Mouse (Mus musculus): Measurements from ENCODE around the gene Ermp1. TPM values are rescaled to one million over a fixed set of nuclear protein-coding genes. Genes with fewer than 3 reads are reported as not detected.

Ermp1 gene
- polyA plus RNA-seq, 1 experiment from 2014 or later, result 18.3 TPM

DNA sequence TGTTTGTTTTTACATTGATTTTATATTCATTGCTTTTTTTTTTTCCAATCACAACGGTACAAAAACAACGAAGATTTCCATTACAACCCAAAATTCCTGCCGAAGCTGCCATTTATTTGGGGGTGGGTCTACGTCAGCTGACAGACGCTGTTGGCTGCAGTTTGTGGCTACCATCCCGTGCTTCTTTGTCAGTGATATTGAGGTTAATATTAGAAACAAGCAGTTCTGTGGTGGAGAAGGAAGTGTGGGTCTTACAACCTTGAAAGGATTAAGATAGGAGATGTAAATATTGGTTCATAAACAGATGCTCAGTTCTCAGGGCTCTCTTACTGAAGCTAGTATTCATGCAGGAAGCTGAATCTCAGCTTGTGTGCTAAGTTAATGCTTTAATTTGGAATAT is 64.5 kb downstream of the Ermp1 start:
- H3K27ac ChIP-seq, result no peak overlapping the region
- no peaks in the 10 kb centered on the region for H3K27me3 ChIP-seq (replicated peaks)
- no peak overlapping the region for H3K4me3 ChIP-seq
- no peak for ATAC-seq
- H3K9ac ChIP-seq, result no peak overlapping the region
- H3K4me2 ChIP-seq, result no peak overlapping the region
- no peaks in the 10 kb centered on the region for H3K9me3 ChIP-seq (replicated peaks)
- 77% methylated on average over 6 of the region's 6 CpGs for WGBS (ENCODE audit: insufficient replicate concordance)
- no peaks in the 10 kb centered on the region for H3K4me1 ChIP-seq
- H3K36me3 ChIP-seq, result peaks cover 53% of the 10 kb centered on the region

DNA sequence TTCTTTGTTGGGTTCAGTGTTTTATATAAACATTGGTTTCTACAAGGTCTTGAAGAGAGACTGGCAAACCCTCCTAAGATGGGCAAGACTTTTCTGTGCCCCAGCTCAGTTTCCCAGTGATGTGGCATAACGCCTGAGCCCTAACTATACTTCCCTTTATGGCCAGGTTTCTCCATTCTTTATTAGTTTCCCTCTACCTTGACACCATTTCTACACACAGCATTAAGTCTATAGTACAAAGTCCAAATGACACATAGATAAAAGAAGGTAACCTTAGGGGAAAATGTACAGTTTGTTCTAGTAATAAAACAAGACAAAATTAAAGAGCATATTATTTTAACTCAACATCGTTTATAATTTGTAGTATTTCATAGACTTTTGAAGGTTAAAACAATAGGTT is 65.8 kb downstream of the Ermp1 start:
- Histone ChIP-seq H3K9me3 (replicated peaks) (no peaks in the 10 kb centered on the region), H3K27ac (no peak overlapping the region), H3K9ac (no peak overlapping the region), H3K4me3 (no peak overlapping the region), H3K4me1 (no peaks in the 10 kb centered on the region), H3K36me3 (peaks cover 49% of the 10 kb centered on the region), H3K27me3 (replicated peaks) (no peaks in the 10 kb centered on the region), H3K4me2 (no peak overlapping the region)
- no peak for ATAC-seq
- 76% methylated on average over 2 of the region's 2 CpGs for WGBS (ENCODE audit: insufficient replicate concordance)

DNA sequence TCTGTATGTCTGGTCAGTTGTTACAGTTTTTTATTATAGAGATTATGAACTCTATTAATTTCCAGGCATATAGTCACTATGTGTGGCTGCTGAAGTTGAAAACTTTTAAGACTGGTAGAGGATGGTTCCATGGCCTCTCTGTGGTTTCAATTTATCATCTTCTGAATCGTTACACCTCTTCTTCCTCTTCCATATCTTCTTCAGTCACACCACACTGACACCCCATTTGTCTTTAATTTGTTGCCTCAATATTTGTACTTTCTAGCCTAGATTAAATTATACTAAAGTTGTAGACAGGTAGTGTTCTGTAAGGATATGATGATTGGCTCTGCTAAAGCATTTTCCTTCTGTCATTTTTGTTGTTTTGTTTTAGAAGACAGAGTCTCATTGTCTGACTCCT is 81.7 kb downstream of the Ermp1 start:
- no peaks in the 10 kb centered on the region for H3K27me3 ChIP-seq (replicated peaks)
- H3K4me2 ChIP-seq, result no peak overlapping the region
- no peaks in the 10 kb centered on the region; the same call in 1 of the 2 replicates for H3K4me1 ChIP-seq
- no peak overlapping the region for H3K4me3 ChIP-seq
- 21% methylated on average over 1 of the region's 1 CpGs for WGBS (ENCODE audit: insufficient replicate concordance)
- H3K27ac ChIP-seq, result no peak overlapping the region
- no peak for ATAC-seq
- peaks cover 17% of the 10 kb centered on the region for H3K36me3 ChIP-seq
- no peak overlapping the region for H3K9ac ChIP-seq
- no peaks in the 10 kb centered on the region for H3K9me3 ChIP-seq (replicated peaks)

DNA sequence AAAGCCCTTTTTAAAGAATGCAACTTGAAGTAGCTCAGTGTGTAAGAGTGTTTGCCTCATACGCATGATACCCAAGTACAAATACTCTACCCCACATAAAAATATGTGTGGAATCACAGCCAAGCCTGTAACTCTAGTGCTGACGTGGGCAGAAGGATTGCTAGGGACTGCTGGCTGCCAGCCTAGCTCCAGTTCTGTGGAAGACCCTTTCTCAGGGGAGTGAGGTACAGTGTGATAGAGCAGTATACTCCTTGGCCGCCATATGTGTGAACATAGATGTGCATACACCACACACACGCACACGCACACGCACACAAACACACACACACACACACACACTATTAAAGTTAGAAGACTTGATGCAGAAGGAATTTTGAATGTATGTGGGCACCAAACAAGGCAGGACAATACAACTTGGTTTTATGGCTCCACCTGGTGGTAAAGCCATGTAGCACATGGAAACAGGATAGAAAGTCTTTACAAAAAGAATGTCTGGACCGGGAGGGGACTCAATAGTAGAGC is 84.9 kb downstream of the Ermp1 start:
- Histone ChIP-seq H3K9ac (no peak overlapping the region), H3K4me2 (no peak overlapping the region), H3K9me3 (replicated peaks) (no peaks in the 10 kb centered on the region), H3K36me3 (no peaks in the 10 kb centered on the region), H3K4me1 (no peaks in the 10 kb centered on the region; the same call in 1 of the 2 replicates), H3K27me3 (replicated peaks) (no peaks in the 10 kb centered on the region), H3K4me3 (no peak overlapping the region), H3K27ac (no peak overlapping the region)
- no peak for ATAC-seq
- WGBS (ENCODE audit: insufficient replicate concordance), result 59% methylated on average over 7 of the region's 7 CpGs

DNA sequence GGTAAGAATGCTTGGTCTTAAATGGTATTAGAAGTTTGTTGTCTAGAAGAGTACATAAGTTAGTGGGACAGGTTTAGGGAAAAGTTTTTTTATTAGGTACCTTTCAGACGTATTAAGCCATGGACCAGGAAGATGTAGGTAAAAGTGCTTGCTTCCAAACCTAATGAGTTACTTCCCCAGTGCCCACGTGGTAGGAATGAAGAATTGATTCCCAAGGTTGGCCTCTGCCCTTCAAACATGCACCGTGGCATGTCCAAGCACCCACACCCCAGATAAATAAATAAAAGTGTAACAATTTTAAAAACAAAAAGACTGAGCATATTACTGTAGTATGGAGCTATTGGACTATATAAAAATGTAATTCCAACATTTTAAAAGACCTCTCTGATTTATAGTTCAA is 85.6 kb downstream of the Ermp1 start:
- no peak overlapping the region for H3K4me2 ChIP-seq
- no peak for ATAC-seq
- H3K36me3 ChIP-seq, result no peaks in the 10 kb centered on the region
- no peak overlapping the region for H3K9ac ChIP-seq
- no peak overlapping the region for H3K4me3 ChIP-seq
- no peaks in the 10 kb centered on the region for H3K9me3 ChIP-seq (replicated peaks)
- peaks cover 2% of the 10 kb centered on the region for H3K4me1 ChIP-seq
- no peaks in the 10 kb centered on the region for H3K27me3 ChIP-seq (replicated peaks)
- H3K27ac ChIP-seq, result no peak overlapping the region
- 64% methylated on average over 3 of the region's 3 CpGs for WGBS (ENCODE audit: insufficient replicate concordance)

DNA sequence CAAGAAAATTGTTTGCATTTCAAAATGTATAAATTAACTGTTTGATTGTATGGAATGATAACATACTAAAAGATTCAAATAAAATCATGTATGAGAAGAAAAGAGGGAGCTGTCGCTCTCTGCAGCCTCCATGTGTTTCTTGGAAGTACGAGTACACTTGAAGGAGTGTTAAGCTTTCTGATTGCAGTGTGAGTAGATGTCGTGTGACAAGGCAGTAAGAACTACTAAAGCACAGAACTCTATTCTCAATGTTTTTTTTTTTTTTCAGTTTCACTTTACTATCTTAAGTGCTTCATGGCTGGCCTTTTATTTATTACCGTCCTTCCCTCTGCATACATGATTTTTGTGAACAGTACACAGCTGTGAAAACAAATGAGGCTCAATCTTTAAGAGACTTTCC is 86.0 kb downstream of the Ermp1 start:
- H3K27ac ChIP-seq, result no peak overlapping the region
- no peaks in the 10 kb centered on the region for H3K36me3 ChIP-seq
- 73% methylated on average over 4 of the region's 4 CpGs for WGBS (ENCODE audit: insufficient replicate concordance)
- H3K4me3 ChIP-seq, result no peak overlapping the region
- H3K4me1 ChIP-seq, result peaks cover 6% of the 10 kb centered on the region
- no peak overlapping the region for H3K4me2 ChIP-seq
- H3K9me3 ChIP-seq (replicated peaks), result no peaks in the 10 kb centered on the region
- H3K27me3 ChIP-seq (replicated peaks), result no peaks in the 10 kb centered on the region
- no peak for ATAC-seq
- no peak overlapping the region for H3K9ac ChIP-seq

Other genes with a start within 250 kb of the Ermp1 start
- 0.17 TPM in 1 of 2 replicates, not detected in the other for gene Pdcd1lg2, start 237.5 kb downstream of the Ermp1 start, polyA plus RNA-seq (2016; fragmentation: Nextera tagmentation; extraction: Ambion mirVana)
- 4.9 and 5.8 TPM in 2 replicates for gene Ric1, start 126.1 kb downstream of the Ermp1 start, polyA plus RNA-seq (2016; fragmentation: Nextera tagmentation; extraction: Ambion mirVana)
- not detected in 2 replicates for gene Mlana, start 49.4 kb upstream of the Ermp1 start, polyA plus RNA-seq (2016; fragmentation: Nextera tagmentation; extraction: Ambion mirVana)
- gene 9930021J03Rik, start 157.6 kb upstream of the Ermp1 start, polyA plus RNA-seq (2016; fragmentation: Nextera tagmentation; extraction: Ambion mirVana), result 2.2 and 2.4 TPM in 2 replicates
- gene Ranbp6, start 164.6 kb upstream of the Ermp1 start, polyA plus RNA-seq (2016; fragmentation: Nextera tagmentation; extraction: Ambion mirVana), result 9.7 and 9.9 TPM in 2 replicates

All from liver, embryonic 12.5 days (tissue).